Mouse (Mus musculus): ENCODE measurements at regions not wholly inside any gene's neighbourhood (a gene's known extent, or its start where the extent isn't known, plus 50 kb on each side); places are given as distances from the start of the nearest gene placed in this dataset.

- ATAC-seq (replicated peaks in 1 of 2; ENCODE audit: insufficient read depth in 1 of 2, low FRiP score in 2 of 2, low TSS enrichment in 1 of 2, low read depth in 1 of 2, poor library complexity in 2 of 2, severe bottlenecking in 2 of 2): no peak
These were observed 82.2 kb upstream of the Adra1d start for GRCm38 (mm10) chr2:131644166-131644858.

- no peak for ATAC-seq (replicated peaks in 1 of 2; ENCODE audit: insufficient read depth in 1 of 2, low FRiP score in 2 of 2, low TSS enrichment in 1 of 2, low read depth in 1 of 2, poor library complexity in 2 of 2, severe bottlenecking in 2 of 2)
These were observed 80.4 kb upstream of the Adra1d start for GRCm38 (mm10) chr2:131642456-131642855.

GRCm38 (mm10) chr2:131638996-131639605, 77.0 kb upstream of the Adra1d start:
- ATAC-seq (replicated peaks in 1 of 2; ENCODE audit: insufficient read depth in 1 of 2, low FRiP score in 2 of 2, low TSS enrichment in 1 of 2, low read depth in 1 of 2, poor library complexity in 2 of 2, severe bottlenecking in 2 of 2): no peak

GRCm38 (mm10) chr2:131635791-131636190, 73.7 kb upstream of the Adra1d start:
- ATAC-seq (replicated peaks in 1 of 2; ENCODE audit: insufficient read depth in 1 of 2, low FRiP score in 2 of 2, low TSS enrichment in 1 of 2, low read depth in 1 of 2, poor library complexity in 2 of 2, severe bottlenecking in 2 of 2): no peak

- no peak for ATAC-seq (replicated peaks in 1 of 2; ENCODE audit: insufficient read depth in 1 of 2, low FRiP score in 2 of 2, low TSS enrichment in 1 of 2, low read depth in 1 of 2, poor library complexity in 2 of 2, severe bottlenecking in 2 of 2)
These were observed 55.8 kb upstream of the Adra1d start for GRCm38 (mm10) chr2:131617916-131618315.

GRCm38 (mm10) chr2:131612486-131612885, 50.4 kb upstream of the Adra1d start:
- ATAC-seq (replicated peaks in 1 of 2; ENCODE audit: insufficient read depth in 1 of 2, low FRiP score in 2 of 2, low TSS enrichment in 1 of 2, low read depth in 1 of 2, poor library complexity in 2 of 2, severe bottlenecking in 2 of 2): no peak

Measured in hematopoietic stem cell, adult 5-6 weeks (primary cell).